Comparison of ENCODE assay signal across 22 mouse cellular contexts in genomic region chr2:151635362-151636014, GRCm38 (mm10). TPM values are rescaled to one million over a fixed set of nuclear protein-coding genes. Genes with fewer than 3 reads are reported as not detected.
DNase-seq lines count a peak whose midpoint lies in the region; ATAC-seq and TF ChIP-seq lines count a peak whose summit lies in the region.
"Had no signal": no experiment of that assay in that cellular context is flagged by ENCODE, and none has a peak within 500 bp of the region (broad histone marks: within the 10 kb centered on the region; RNA-seq: fewer than 3 reads in every experiment).

No protein-coding gene starts in this region.

- no peaks in the 10 kb centered on the region for H3K9me3 ChIP-seq in lung, embryonic 14.5 days (ENCODE audit: low read depth, low read length)
- H3K9me3 ChIP-seq: embryonic facial prominence, embryonic 15.5 days; forebrain, embryonic 10.5 days; heart, embryonic 13.5 days; midbrain, embryonic 12.5 days; neural tube, embryonic 15.5 days had no signal

- H3K27ac ChIP-seq in gastrocnemius, adult 2 months, result no peak overlapping the region
- H3K27ac ChIP-seq in lung, embryonic 14.5 days (ENCODE audit: low read depth), result no peak overlapping the region
- H3K27ac ChIP-seq in small intestine, adult 2 months (ENCODE audit: insufficient read depth, low read depth, low read length), result peak overlapping the region; percentile 94
- H3K27ac ChIP-seq: embryonic facial prominence, embryonic 15.5 days; forebrain, embryonic 10.5 days; heart, embryonic 13.5 days; midbrain, embryonic 12.5 days; neural tube, embryonic 15.5 days had no signal

- H3K4me1 ChIP-seq in lung, embryonic 14.5 days (ENCODE audit: insufficient read depth), result no peaks in the 10 kb centered on the region
- no peaks in the 10 kb centered on the region for H3K4me1 ChIP-seq in lung, adult 2 months (ENCODE audit: control insufficient read depth, insufficient read depth, low read length)
- H3K4me1 ChIP-seq in small intestine, adult 2 months (ENCODE audit: control insufficient read depth, insufficient read depth, insufficient read length, low read length), result peaks cover 3% of the 10 kb centered on the region; the same call in 1 of the 2 replicates

- intact Hi-C loops in gastrocnemius, adult 2 months (cut with DNase I), result no loop called here

- WGBS in lung, embryonic 14.5 days, result 50% methylated on average over 9 of the region's 9 CpGs
- 46% methylated on average over 9 of the region's 9 CpGs for WGBS in lung, adult 2 months
- 23% methylated on average over 9 of the region's 9 CpGs for WGBS in small intestine, adult 2 months

- H3K4me3 ChIP-seq in gastrocnemius, adult 2 months, result peak overlapping the region; percentile 1; the same call in 1 of the 2 replicates
- no peak overlapping the region for H3K4me3 ChIP-seq in lung, embryonic 14.5 days (ENCODE audit: low read depth, low read length)
- no peak overlapping the region for H3K4me3 ChIP-seq in lung, adult 2 months (replicated peaks; ENCODE audit: extremely low read depth, low read depth, low read length)
- H3K4me3 ChIP-seq in small intestine, adult 2 months (ENCODE audit: low read depth, low read length), result peak overlapping the region; percentile 63
- H3K4me3 ChIP-seq: embryonic facial prominence, embryonic 15.5 days; forebrain, embryonic 10.5 days; heart, embryonic 13.5 days; midbrain, embryonic 12.5 days; myocyte; neural tube, embryonic 15.5 days had no signal

- H3K27me3 ChIP-seq in lung, embryonic 14.5 days (ENCODE audit: insufficient read depth, low read length), result peaks cover 32% of the 10 kb centered on the region
- no peaks in the 10 kb centered on the region for H3K27me3 ChIP-seq in small intestine, adult 2 months (ENCODE audit: control insufficient read depth, insufficient read depth, low read length)

- H3K36me3 ChIP-seq in lung, embryonic 14.5 days (ENCODE audit: insufficient read depth), result no peaks in the 10 kb centered on the region
- no peaks in the 10 kb centered on the region for H3K36me3 ChIP-seq in small intestine, adult 2 months (ENCODE audit: control insufficient read depth, insufficient read depth, low read length)
- H3K36me3 ChIP-seq: embryonic facial prominence, embryonic 15.5 days; forebrain, embryonic 10.5 days; heart, embryonic 13.5 days; midbrain, embryonic 12.5 days; neural tube, embryonic 15.5 days had no signal

- no peak for TF ChIP-seq CTCF in gastrocnemius, adult 2 months (IDR thresholded peaks at IDR 0.05)
- TF ChIP-seq CTCF in lung, embryonic 14.5 days (IDR thresholded peaks at IDR 0.05; ENCODE audit: low read depth), result no peak
- TF ChIP-seq CTCF in lung, adult 2 months (IDR thresholded peaks at IDR 0.05; ENCODE audit: insufficient read depth, low read length), result no peak
- TF ChIP-seq CTCF in small intestine, adult 2 months (IDR thresholded peaks at IDR 0.05; ENCODE audit: extremely low read depth, insufficient read length, insufficient replicate concordance, low read depth, low read length), result no peak

- ATAC-seq in lung, embryonic 14.5 days (ENCODE audit: insufficient read depth), result no peak
- ATAC-seq: inflammation-experienced regulatory T-cells, adult 6 months had no signal

- H3K4me2 ChIP-seq in lung, embryonic 14.5 days, result no peak overlapping the region
- H3K4me2 ChIP-seq: embryonic facial prominence, embryonic 15.5 days; heart, embryonic 13.5 days; midbrain, embryonic 12.5 days had no signal

- no peak for TF ChIP-seq POLR2A in lung, adult 2 months (IDR thresholded peaks at IDR 0.05; ENCODE audit: borderline replicate concordance, extremely low read depth, low read depth, low read length)
- no peak for TF ChIP-seq POLR2A in small intestine, adult 2 months (IDR thresholded peaks at IDR 0.05; ENCODE audit: low read depth, low read length)

- H3K9ac ChIP-seq in lung, embryonic 14.5 days, result no peak overlapping the region
- H3K9ac ChIP-seq: embryonic facial prominence, embryonic 15.5 days; heart, embryonic 13.5 days; midbrain, embryonic 12.5 days; neural tube, embryonic 15.5 days had no signal

- DNase-seq in cerebellum, adult 11-12 months, result peak; percentile 38
- no peak for DNase-seq in cerebellum, adult 18-20 months
- no peak for DNase-seq in gastrocnemius, adult 2 months
- DNase-seq in gastrocnemius, adult 8-10 months (ENCODE audit: low spot score in 2 of 2), result no peak
- DNase-seq in lung, embryonic 14.5 days, result peak; percentile 57
- DNase-seq in lung, adult 2 months, result no peak
- DNase-seq in gastrocnemius, adult 18-20 months (ENCODE audit: low spot score), result no peak
- DNase-seq: embryo, embryonic 11 days; heart, postnatal 36 days; layer of hippocampus, adult 9-11 months; lung, adult 18-20 months; right cerebral cortex, postnatal 4 days had no signal

RNA-seq across cellular contexts. Expression of gene Snph, which starts 3.1 kb away (rescaled TPM):
- total RNA-seq in gastrocnemius, adult 2 months (2021), result 10 to 100 TPM; 31.7 to 35.9 TPM
- 10 to 100 TPM; 33.2 to 45.9 (median 39.9) TPM for total RNA-seq in gastrocnemius, adult 8-10 months (2022)
- 0.36 and 0.65 TPM in 2 replicates for polyA plus RNA-seq in lung, embryonic 14.5 days (2014; fragmentation: Nextera tagmentation; extraction: Ambion mirVana)
- polyA plus RNA-seq in lung, adult 2 months (2012; rRNA removed), result 0.64 and 1.1 TPM in 2 replicates
- polyA plus RNA-seq in small intestine, adult 2 months (2012; rRNA removed), result 6.6 and 21.6 TPM in 2 replicates
- 10 to 100 TPM; 30.7 to 33.2 TPM for total RNA-seq in gastrocnemius, adult 18-20 months (2021)
- polyA plus RNA-seq: inflammation-experienced regulatory T-cells, adult 6 months; liver, adult 2 months; myocyte had no signal

RNA-seq across cellular contexts. Expression of gene Rad21l, which starts 32.8 kb away (rescaled TPM):
- not detected for total RNA-seq in gastrocnemius, adult 2 months (2021)
- not detected for total RNA-seq in gastrocnemius, adult 8-10 months (2022)
- not detected in 2 replicates for polyA plus RNA-seq in lung, embryonic 14.5 days (2014; fragmentation: Nextera tagmentation; extraction: Ambion mirVana)
- polyA plus RNA-seq in lung, adult 2 months (2012; rRNA removed), result not detected in 2 replicates
- polyA plus RNA-seq in small intestine, adult 2 months (2012; rRNA removed), result not detected in 2 replicates
- not detected for total RNA-seq in gastrocnemius, adult 18-20 months (2021)
- total RNA-seq: heart, postnatal 36 days; liver, adult 2 months had no signal
- polyA plus RNA-seq: embryonic facial prominence, embryonic 15.5 days; forebrain, embryonic 10.5 days; heart, embryonic 13.5 days; inflammation-experienced regulatory T-cells, adult 6 months; kidney, embryonic 16.5 days; liver, adult 2 months; midbrain, embryonic 12.5 days; myocyte had no signal

Comparison
In these comparisons a context has a peak if more than half of its experiments do, and no peak if none do; other contexts are left out.
1. DNase-seq: peak in cerebellum, adult 11-12 months (single experiment) and lung, embryonic 14.5 days (single experiment); none in cerebellum, adult 18-20 months (0 of 2), gastrocnemius, adult 2 months (single experiment), gastrocnemius, adult 8-10 months (0 of 2), lung, adult 2 months (single experiment) and gastrocnemius, adult 18-20 months (single experiment).
2. H3K4me3 ChIP-seq: peak in gastrocnemius, adult 2 months (single experiment) and small intestine, adult 2 months (single experiment); none in lung, embryonic 14.5 days (single experiment) and lung, adult 2 months (single experiment).